Mouse (Mus musculus) fibroblast of lung, adult 2 months (primary cell): ENCODE data around the gene Tmsb10.

Source experiments
- DNase-seq: peaks from one replicate; pipeline ENCODE4 v3.0.0-alpha.2; 2011; ENCODE audit warnings: low read depth

The Tmsb10 gene

DNA sequence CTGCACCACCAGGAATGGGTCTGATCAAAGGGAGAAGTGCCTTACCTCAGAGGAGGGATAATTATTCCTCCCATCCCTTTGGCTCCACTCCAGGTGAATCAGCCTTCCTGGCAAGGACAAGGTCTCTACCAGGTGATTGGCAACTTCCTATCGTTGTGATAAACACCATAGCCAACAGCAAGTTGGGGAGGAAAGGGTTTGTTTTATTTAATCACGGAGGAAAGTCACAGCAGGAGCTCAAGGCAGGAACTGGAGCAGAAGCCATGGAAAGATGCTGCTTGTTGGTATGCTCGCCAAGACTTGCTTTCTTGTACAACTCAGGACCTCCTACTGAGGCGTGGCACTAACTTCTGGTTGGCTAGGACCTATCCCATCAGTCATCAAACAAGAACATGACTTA, 47.3 kb downstream of the Tmsb10 start:
- no peak for DNase-seq
